Mouse (Mus musculus) E14TG2a.4 (cell line): ENCODE measurements around the gene Bcas3.

ENCODE experiments used
- H3K27me3 ChIP-seq: 2 replicates; pipeline ENCODE4 v1.6.1; 2014; ENCODE audit warnings: low read length, control low read depth; ENCODE audit not compliant: insufficient read depth
- H3K36me3 ChIP-seq: 2 replicates; pipeline ENCODE4 v1.6.1; 2014; ENCODE audit warnings: low read length, control low read depth; ENCODE audit not compliant: insufficient read depth
- H3K4me1 ChIP-seq: replicated peaks from 2 replicates; pipeline ENCODE4 v1.6.1; 2014; ENCODE audit warnings: low read depth, low read length, control low read depth
- H3K4me3 ChIP-seq: replicated peaks from 2 replicates; pipeline ENCODE4 v1.5.1; 2014; ENCODE audit warnings: mild to moderate bottlenecking, low read length
- H3K9me3 ChIP-seq: 2 replicates; pipeline ENCODE4 v1.6.1; 2014; ENCODE audit warnings: low read length, control low read depth
- CTCF ChIP-seq: conservative IDR thresholded peaks from 2 replicates; pipeline ENCODE4 v1.5.1; 2014; ENCODE audit warnings: low read length
- NANOG ChIP-seq: IDR thresholded peaks from 2 replicates; pipeline ENCODE4 v1.6.1; 2014; ENCODE audit warnings: borderline replicate concordance, low read length, mixed read lengths
- POU5F1 ChIP-seq: IDR thresholded peaks from 2 replicates; pipeline ENCODE4 v1.6.1; 2014; ENCODE audit warnings: low read length, borderline replicate concordance

The Bcas3 gene

GRCm38 (mm10) chr11:85313361-85313760 is 39.6 kb upstream of the Bcas3 start:
- Histone ChIP-seq H3K9me3 (no peaks in the 10 kb centered on the region), H3K4me1 (peaks cover 26% of the 10 kb centered on the region), H3K4me3 (no peak overlapping the region), H3K27me3 (no peaks in the 10 kb centered on the region), H3K36me3 (peaks cover 36% of the 10 kb centered on the region)
- TF ChIP-seq NANOG (no peak), POU5F1 (no peak)

GRCm38 (mm10) chr11:85323567-85324330 is 29.2 kb upstream of the Bcas3 start:
- TF ChIP-seq NANOG = no peak; the same call in 1 of the 2 replicates
- no peak for TF ChIP-seq POU5F1
- TF ChIP-seq CTCF = no peak
- Histone ChIP-seq H3K9me3 (peaks cover 17% of the 10 kb centered on the region), H3K36me3 (peaks cover 34% of the 10 kb centered on the region), H3K4me1 (no peaks in the 10 kb centered on the region), H3K4me3 (no peak overlapping the region), H3K27me3 (no peaks in the 10 kb centered on the region)

GRCm38 (mm10) chr11:85328717-85329116 is 24.2 kb upstream of the Bcas3 start:
- TF ChIP-seq NANOG = no peak
- H3K4me3 ChIP-seq = no peak overlapping the region
- H3K9me3 ChIP-seq = peaks cover 14% of the 10 kb centered on the region
- H3K4me1 ChIP-seq = no peaks in the 10 kb centered on the region
- peaks cover 59% of the 10 kb centered on the region for H3K36me3 ChIP-seq
- no peaks in the 10 kb centered on the region for H3K27me3 ChIP-seq

GRCm38 (mm10) chr11:85329167-85329894 is 23.6 kb upstream of the Bcas3 start:
- no peak for TF ChIP-seq NANOG
- no peak for TF ChIP-seq CTCF
- no peak for TF ChIP-seq POU5F1
- Histone ChIP-seq H3K4me3 (no peak overlapping the region), H3K27me3 (no peaks in the 10 kb centered on the region), H3K36me3 (peaks cover 55% of the 10 kb centered on the region), H3K4me1 (no peaks in the 10 kb centered on the region), H3K9me3 (peaks cover 8% of the 10 kb centered on the region)

GRCm38 (mm10) chr11:85334778-85335177 is 18.2 kb upstream of the Bcas3 start:
- Histone ChIP-seq H3K27me3 (no peaks in the 10 kb centered on the region), H3K36me3 (peaks cover 59% of the 10 kb centered on the region), H3K9me3 (no peaks in the 10 kb centered on the region), H3K4me3 (no peak overlapping the region), H3K4me1 (no peaks in the 10 kb centered on the region)
- TF ChIP-seq CTCF = peak; percentile 68
- TF ChIP-seq NANOG = no peak
- no peak for TF ChIP-seq POU5F1

- H3K36me3 ChIP-seq = peaks cover 60% of the 10 kb centered on the region
- no peak overlapping the region for H3K4me3 ChIP-seq
- no peaks in the 10 kb centered on the region for H3K27me3 ChIP-seq
- no peak for TF ChIP-seq POU5F1
- TF ChIP-seq CTCF = no peak
- no peak for TF ChIP-seq NANOG
- H3K4me1 ChIP-seq = no peaks in the 10 kb centered on the region
- no peaks in the 10 kb centered on the region for H3K9me3 ChIP-seq
These were observed 13.7 kb upstream of the Bcas3 start for GRCm38 (mm10) chr11:85339173-85339831.

- no peaks in the 10 kb centered on the region for H3K4me1 ChIP-seq
- TF ChIP-seq CTCF (no peak), POU5F1 (no peak)
- no peaks in the 10 kb centered on the region for H3K9me3 ChIP-seq
These were observed 12.8 kb upstream of the Bcas3 start for GRCm38 (mm10) chr11:85340070-85340616.

GRCm38 (mm10) chr11:85353819-85354218 is 852 bp downstream of the Bcas3 start:
- H3K4me3 ChIP-seq = peak overlapping the region; percentile 95
- no peaks in the 10 kb centered on the region for H3K27me3 ChIP-seq
- TF ChIP-seq CTCF (no peak), POU5F1 (no peak)
- peaks cover 39% of the 10 kb centered on the region for H3K36me3 ChIP-seq
- H3K9me3 ChIP-seq = no peaks in the 10 kb centered on the region
- peaks cover 32% of the 10 kb centered on the region for H3K4me1 ChIP-seq

More at GRCm38 (mm10) chr11:85340070-85340616, 12.8 kb upstream of the Bcas3 start:
- peaks cover 62% of the 10 kb centered on the region for H3K36me3 ChIP-seq
- H3K27me3 ChIP-seq = no peaks in the 10 kb centered on the region
- H3K4me3 ChIP-seq = no peak overlapping the region
